Mouse (Mus musculus): ENCODE results near the gene Map2.

DNA sequence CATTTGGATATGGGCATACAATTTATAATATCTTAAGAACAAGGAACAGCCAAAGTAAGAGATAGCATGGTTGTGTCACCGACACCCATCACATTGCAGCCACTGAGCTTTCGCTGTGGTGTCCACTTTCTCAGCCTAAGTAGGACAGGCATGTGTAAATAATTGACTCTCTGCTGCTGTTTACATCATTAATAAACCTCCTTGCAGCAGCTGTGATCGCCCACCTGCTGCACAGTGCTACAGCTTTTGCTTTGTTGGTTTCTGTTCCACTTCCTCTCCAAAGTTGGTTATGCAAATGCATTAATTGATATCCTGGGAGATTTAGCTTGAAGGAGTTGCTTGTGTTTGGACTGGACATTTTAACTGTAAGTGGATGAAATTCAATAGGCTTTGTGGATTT is 53.1 kb downstream of the Map2 start:
- TF ChIP-seq CTCF (conservative IDR thresholded peaks at IDR 0.05; ENCODE audit: low read length) (no peak), NANOG (IDR thresholded peaks at IDR 0.05; ENCODE audit: borderline replicate concordance, low read length) (no peak), POU5F1 (IDR thresholded peaks at IDR 0.05; ENCODE audit: borderline replicate concordance, low read length) (no peak)

All from E14TG2a.4 (cell line).